Comparison of ENCODE assay signal across 8 mouse cellular contexts in the genomic region with DNA sequence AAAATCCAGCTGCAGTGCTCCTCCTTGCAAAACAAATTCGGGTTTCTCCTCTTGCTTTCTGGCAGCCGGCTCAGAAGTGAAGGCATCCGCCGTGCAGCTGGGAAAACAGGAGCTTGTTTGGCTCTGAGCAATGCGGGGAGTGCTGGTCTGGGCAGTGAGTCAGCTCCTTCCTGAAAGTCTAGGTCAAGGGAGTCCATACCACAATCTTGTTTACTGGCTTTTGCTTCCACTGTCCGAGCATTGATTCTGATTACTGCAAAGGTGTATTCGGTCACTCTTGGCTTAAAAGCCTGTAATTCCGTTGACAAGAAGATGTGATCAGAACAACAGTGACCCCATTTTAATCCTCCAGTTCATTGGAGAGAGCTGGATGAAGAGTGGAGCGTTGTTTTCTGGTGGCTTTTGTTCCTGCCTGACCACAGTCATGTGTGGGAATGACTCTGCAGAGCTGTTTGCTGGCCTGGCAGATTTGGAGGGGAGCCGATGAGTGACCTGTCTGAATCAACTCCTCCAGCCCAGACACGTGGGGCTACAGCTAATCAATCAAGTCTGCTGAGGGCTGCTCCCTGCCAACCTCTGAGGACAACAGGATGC.
DNase-seq lines count a peak whose midpoint lies in the region; ATAC-seq lines count a peak whose summit lies in the region.

No protein-coding gene starts in this region.

- no peak overlapping the region for H3K4me2 ChIP-seq in hindbrain, embryonic 13.5 days

- H3K4me3 ChIP-seq in hindbrain, embryonic 13.5 days = no peak overlapping the region
- no peak overlapping the region for H3K4me3 ChIP-seq in hindbrain, embryonic 10.5 days
- H3K4me3 ChIP-seq in brown adipose tissue, adult 24 weeks (ENCODE audit: insufficient read depth, low read depth, low read length) = no peak overlapping the region

- no peaks in the 10 kb centered on the region; the same call in 1 of the 2 replicates for H3K4me1 ChIP-seq in hindbrain, embryonic 13.5 days (replicated peaks)
- H3K4me1 ChIP-seq in hindbrain, embryonic 10.5 days (replicated peaks) = peaks cover 14% of the 10 kb centered on the region; the same call in 1 of the 2 replicates
- H3K4me1 ChIP-seq in brown adipose tissue, adult 24 weeks (ENCODE audit: control insufficient read depth, insufficient read depth, insufficient read length, low read length) = peaks cover 8% of the 10 kb centered on the region

- WGBS in hindbrain, embryonic 13.5 days = 63% methylated on average over 11 of the region's 11 CpGs
- 66% methylated on average over 11 of the region's 11 CpGs for WGBS in hindbrain, embryonic 10.5 days

- H3K9ac ChIP-seq in hindbrain, embryonic 13.5 days = no peak overlapping the region

- no peak overlapping the region for H3K27ac ChIP-seq in hindbrain, embryonic 13.5 days
- H3K27ac ChIP-seq in hindbrain, embryonic 10.5 days = no peak overlapping the region
- H3K27ac ChIP-seq in brown adipose tissue, adult 24 weeks (replicated peaks; ENCODE audit: low read depth, low read length) = peak overlapping the region; percentile 59

- ATAC-seq in hindbrain, embryonic 13.5 days (ENCODE audit: low FRiP score) = 0 out of 2 replicates have a peak, but pooled peaks have one; percentile 39

- no peaks in the 10 kb centered on the region for H3K27me3 ChIP-seq in hindbrain, embryonic 13.5 days
- no peaks in the 10 kb centered on the region for H3K27me3 ChIP-seq in hindbrain, embryonic 10.5 days (ENCODE audit: insufficient read depth, poor library complexity, severe bottlenecking)

- H3K36me3 ChIP-seq in hindbrain, embryonic 13.5 days = no peaks in the 10 kb centered on the region
- no peaks in the 10 kb centered on the region for H3K36me3 ChIP-seq in hindbrain, embryonic 10.5 days

- H3K9me3 ChIP-seq in hindbrain, embryonic 13.5 days = no peaks in the 10 kb centered on the region
- no peaks in the 10 kb centered on the region for H3K9me3 ChIP-seq in hindbrain, embryonic 10.5 days

- DNase-seq in hindbrain, embryonic 10.5 days (ENCODE audit: low spot score) = no peak
- peak; percentile 79 to 85 for DNase-seq in heart, adult 9 months (ENCODE audit: low spot score in 2 of 2)
- peak; percentile 83 for DNase-seq in kidney, postnatal 10 days
- DNase-seq in lung, adult 18-20 months = peak; percentile 64 to 74
- DNase-seq in right cerebral cortex, postnatal 25 days = peak; percentile 25
- no peak for DNase-seq in thymus, postnatal 25 days

Comparison
In these comparisons a context has a peak if more than half of its experiments do, and no peak if none do; other contexts are left out.
1. DNase-seq: peak in heart, adult 9 months (2 of 2), kidney, postnatal 10 days (single experiment), lung, adult 18-20 months (2 of 2) and right cerebral cortex, postnatal 25 days (single experiment); none in hindbrain, embryonic 10.5 days (single experiment) and thymus, postnatal 25 days (single experiment).